Mouse (Mus musculus) lung, adult 2 months (tissue): Measurements from ENCODE around the gene Pde4d. TPM values are rescaled to one million over a fixed set of nuclear protein-coding genes. Genes with fewer than 3 reads are reported as not detected.

Experiments
- DNase-seq: peaks from one replicate; pipeline ENCODE4 v3.0.0; 2022
- H3K4me1 ChIP-seq: fragments of 200-500 bp; 2 replicates; pipeline ENCODE4 v1.6.1; 2011; ENCODE audit warnings: low read length; ENCODE audit not compliant: control insufficient read depth, insufficient read depth
- H3K4me3 ChIP-seq: fragments of 200-500 bp; replicated peaks from 2 replicates; pipeline ENCODE3; 2011; ENCODE audit warnings: low read depth, mild to moderate bottlenecking, control low read depth, low read length; ENCODE audit errors: extremely low read depth
- CTCF ChIP-seq: fragments of 200-500 bp; IDR thresholded peaks from 2 replicates; pipeline ENCODE4 v1.5.1; 2011; ENCODE audit warnings: mild to moderate bottlenecking, low read length, control low read depth; ENCODE audit not compliant: insufficient read depth
- POLR2A ChIP-seq: fragments of 200-500 bp; IDR thresholded peaks from 2 replicates; pipeline ENCODE4 v1.6.1; 2011; ENCODE audit warnings: low read depth, mild to moderate bottlenecking, control low read depth, low read length, borderline replicate concordance; ENCODE audit errors: extremely low read depth
- WGBS: fragments of 180-500 bp; shearing (Covaris S2); methylation state at CpG from one replicate; pipeline ENCODE4 v1.1.7; 2018; 5-methylcytosine and 5-hydroxymethylcytosine counted together
- polyA plus RNA-seq: library from polyadenylated mRNA; depleted of rRNA; stranded (reverse); fragments of >200 nt; gene quantifications from 2 replicates; pipeline ENCODE4 v1.2.3, GENCODE M21; 2012

Gene Pde4d
- polyA plus RNA-seq, 1 experiment = 20.0 TPM

- WGBS = 76% methylated on average over 3 of the region's 3 CpGs
- TF ChIP-seq POLR2A = no peak
- H3K4me1 ChIP-seq = no peaks in the 10 kb centered on the region
- H3K4me3 ChIP-seq = no peak overlapping the region
- DNase-seq = no peak
Observed at GRCm38 (mm10) chr13:109829444-109829843, 1379.7 kb downstream of the Pde4d start.

- no peak for DNase-seq
- WGBS = 88% methylated on average over 3 of the region's 3 CpGs
- Histone ChIP-seq H3K4me3 (no peak overlapping the region), H3K4me1 (0 out of 2 replicates have a peak, but pooled peaks cover 3% of the 10 kb centered on the region)
- TF ChIP-seq CTCF (no peak), POLR2A (no peak)
Observed at GRCm38 (mm10) chr13:109834935-109835334, 1385.2 kb downstream of the Pde4d start.

- H3K4me3 ChIP-seq = no peak overlapping the region
- WGBS = 40% methylated on average over 11 of the region's 11 CpGs
- DNase-seq = no peak
Observed at GRCm38 (mm10) chr13:109837453-109837852, 1387.7 kb downstream of the Pde4d start.

GRCm38 (mm10) chr13:109837921-109838320 lies 1388.2 kb downstream of the Pde4d start:
- peaks cover 3% of the 10 kb centered on the region; the same call in 1 of the 2 replicates for H3K4me1 ChIP-seq
- H3K4me3 ChIP-seq = no peak overlapping the region
- TF ChIP-seq POLR2A (no peak), CTCF (no peak)
- no peak for DNase-seq
- WGBS = 77% methylated on average over 7 of the region's 7 CpGs

More at GRCm38 (mm10) chr13:109837453-109837852, 1387.7 kb downstream of the Pde4d start:
- TF ChIP-seq CTCF (no peak), POLR2A (no peak)
- peaks cover 3% of the 10 kb centered on the region; the same call in 1 of the 2 replicates for H3K4me1 ChIP-seq

- H3K4me3 ChIP-seq = no peak overlapping the region
- WGBS = 40% methylated on average over 2 of the region's 2 CpGs
- H3K4me1 ChIP-seq = peaks cover 3% of the 10 kb centered on the region; the same call in 1 of the 2 replicates
- no peak for DNase-seq
- no peak for TF ChIP-seq POLR2A
- no peak for TF ChIP-seq CTCF
Observed at GRCm38 (mm10) chr13:109840251-109840650, 1390.5 kb downstream of the Pde4d start.

- TF ChIP-seq CTCF = no peak
- no peak for TF ChIP-seq POLR2A
- no peak for DNase-seq
- H3K4me3 ChIP-seq = no peak overlapping the region
- WGBS = 51% methylated on average over 2 of the region's 2 CpGs
- H3K4me1 ChIP-seq = peaks cover 3% of the 10 kb centered on the region; the same call in 1 of the 2 replicates
Observed at GRCm38 (mm10) chr13:109841140-109841822, 1391.5 kb downstream of the Pde4d start.

GRCm38 (mm10) chr13:109842982-109843381 lies 1393.2 kb downstream of the Pde4d start:
- no peak overlapping the region for H3K4me3 ChIP-seq
- no peaks in the 10 kb centered on the region; the same call in 1 of the 2 replicates for H3K4me1 ChIP-seq
- TF ChIP-seq POLR2A = no peak
- no peak for TF ChIP-seq CTCF
- 92% methylated on average over 2 of the region's 2 CpGs for WGBS
- no peak for DNase-seq

- DNase-seq = no peak
- TF ChIP-seq CTCF (no peak), POLR2A (no peak)
- H3K4me1 ChIP-seq = no peaks in the 10 kb centered on the region; the same call in 1 of the 2 replicates
- no peak overlapping the region for H3K4me3 ChIP-seq
- 78% methylated on average over 6 of the region's 6 CpGs for WGBS
Observed at GRCm38 (mm10) chr13:109844828-109845227, 1395.1 kb downstream of the Pde4d start.

GRCm38 (mm10) chr13:109863826-109864225 lies 1414.1 kb downstream of the Pde4d start:
- 57% methylated on average over 1 of the region's 1 CpGs for WGBS

GRCm38 (mm10) chr13:109864311-109864710 lies 1414.6 kb downstream of the Pde4d start:
- TF ChIP-seq CTCF (no peak), POLR2A (no peak)
- Histone ChIP-seq H3K4me1 (no peaks in the 10 kb centered on the region), H3K4me3 (no peak overlapping the region)
- 70% methylated on average over 6 of the region's 6 CpGs for WGBS
- no peak for DNase-seq

More at GRCm38 (mm10) chr13:109863826-109864225, 1414.1 kb downstream of the Pde4d start:
- Histone ChIP-seq H3K4me1 (no peaks in the 10 kb centered on the region), H3K4me3 (no peak overlapping the region)
- TF ChIP-seq CTCF (no peak), POLR2A (no peak)
- no peak for DNase-seq

- no peak for DNase-seq
- Histone ChIP-seq H3K4me1 (no peaks in the 10 kb centered on the region), H3K4me3 (no peak overlapping the region)
- no peak for TF ChIP-seq POLR2A
- 54% methylated on average over 8 of the region's 8 CpGs for WGBS
Observed at GRCm38 (mm10) chr13:109880392-109880791, 1430.6 kb downstream of the Pde4d start.
